Mouse (Mus musculus) forebrain, embryonic 13.5 days (tissue): ENCODE measurements around the gene Atp6v0c. TPM values are rescaled to one million over a fixed set of nuclear protein-coding genes. Genes with fewer than 3 reads are reported as not detected.

Experiments used
- ATAC-seq: fragments of 200-750 bp; cut with Nextera tagmentation; 2 replicates; pipeline ENCODE4 v1.8.0; 2017
- H3K27ac ChIP-seq: fragments of 300-500 bp; sonication (generic); 2 replicates; pipeline ENCODE4 v1.5.1; 2015; ENCODE audit warnings: inconsistent platforms, mild to moderate bottlenecking, moderate library complexity
- H3K27me3 ChIP-seq: fragments of 300-500 bp; sonication (generic); 2 replicates; pipeline ENCODE4 v1.6.1; 2015; ENCODE audit warnings: mild to moderate bottlenecking, inconsistent platforms
- H3K36me3 ChIP-seq: fragments of 300-500 bp; sonication (generic); 2 replicates; pipeline ENCODE4 v1.6.1; 2015; ENCODE audit warnings: mild to moderate bottlenecking, inconsistent platforms; ENCODE audit not compliant: poor library complexity, severe bottlenecking
- H3K4me1 ChIP-seq: fragments of 300-500 bp; sonication (generic); 2 replicates; pipeline ENCODE4 v1.6.1; 2015; ENCODE audit warnings: inconsistent platforms
- H3K4me2 ChIP-seq: fragments of 300-500 bp; sonication (generic); 2 replicates; pipeline ENCODE4 v1.6.1; 2015; ENCODE audit warnings: inconsistent platforms, mild to moderate bottlenecking, moderate library complexity
- H3K4me3 ChIP-seq: fragments of 300-500 bp; sonication (generic); 2 replicates; pipeline ENCODE4 v1.5.1; 2015; ENCODE audit warnings: mild to moderate bottlenecking, inconsistent platforms
- H3K9ac ChIP-seq: fragments of 300-500 bp; sonication (generic); 2 replicates; pipeline ENCODE4 v1.6.1; 2015; ENCODE audit warnings: mild to moderate bottlenecking, inconsistent platforms
- H3K9me3 ChIP-seq: fragments of 300-500 bp; sonication (generic); replicated peaks from 2 replicates; pipeline ENCODE4 v1.6.1; 2016; ENCODE audit warnings: inconsistent platforms
- WGBS: fragments of 180-500 bp; shearing (Covaris S2); methylation state at CpG from one replicate; pipeline ENCODE4 v1.1.7; 2015; 5-methylcytosine and 5-hydroxymethylcytosine counted together
- polyA plus RNA-seq: library from polyadenylated mRNA; unstranded; fragments of >200 nt; fragmentation: Nextera tagmentation; extraction: Ambion mirVana; gene quantifications from 2 replicates; pipeline ENCODE4 v1.2.1, GENCODE M21; 2015

The Atp6v0c gene
- polyA plus RNA-seq = 602 and 648 TPM in 2 replicates

DNA sequence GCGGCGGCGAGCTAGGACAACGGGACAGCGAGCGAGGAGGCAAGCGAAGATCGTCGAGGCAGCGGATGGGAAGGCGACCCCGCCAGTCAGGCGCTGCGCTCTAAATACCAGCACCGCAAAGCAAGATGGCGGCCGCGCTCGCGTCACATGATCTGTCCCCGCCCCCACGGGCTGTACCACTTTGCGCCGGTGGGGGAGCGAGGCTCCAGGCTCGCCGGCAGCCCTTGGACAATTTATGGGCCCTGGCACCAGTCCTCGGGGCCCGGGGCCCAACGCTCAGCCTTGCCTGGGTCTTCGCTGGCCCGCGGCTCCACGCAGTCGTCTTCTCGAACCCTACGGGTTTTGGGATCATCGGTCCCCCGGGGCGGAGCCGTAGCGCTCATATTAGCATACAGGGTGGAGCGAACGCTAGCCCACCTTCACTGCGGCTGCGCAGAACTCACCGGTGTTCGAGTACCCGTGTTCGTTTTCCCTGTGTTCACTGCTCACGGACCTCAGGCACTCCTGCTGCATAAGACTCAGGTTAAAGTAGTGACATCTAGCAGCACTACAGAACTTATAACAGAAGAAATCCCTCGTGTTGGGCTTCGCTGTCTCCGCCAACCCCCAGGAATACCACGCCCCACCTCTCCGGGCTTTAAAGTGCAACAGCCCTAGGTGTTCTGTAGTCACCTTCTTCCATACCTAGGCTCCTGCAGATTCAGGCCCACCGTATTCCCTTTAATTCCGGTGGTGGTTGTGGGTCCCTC is at the start of gene Atp6v0c:
Atp6v0c (minus strand) TSS at position 386 of the 749 bp plus-strand sequence.
- H3K27me3 ChIP-seq = no peaks in the 10 kb centered on the region
- peak within 1 kb of the TSS; percentile 91 for H3K9ac ChIP-seq
- peaks cover 29% of the 10 kb centered on the region for H3K36me3 ChIP-seq
- H3K27ac ChIP-seq = peak within 1 kb of the TSS; percentile 97
- WGBS = under 1% methylated on average over 58 of the region's 58 CpGs
- peak within 1 kb of the TSS; percentile 91 for H3K4me3 ChIP-seq
- H3K4me1 ChIP-seq = peaks cover 29% of the 10 kb centered on the region
- peak; percentile 92 for ATAC-seq
- H3K4me2 ChIP-seq = peak within 1 kb of the TSS; percentile 93
- H3K9me3 ChIP-seq = no peaks in the 10 kb centered on the region

DNA sequence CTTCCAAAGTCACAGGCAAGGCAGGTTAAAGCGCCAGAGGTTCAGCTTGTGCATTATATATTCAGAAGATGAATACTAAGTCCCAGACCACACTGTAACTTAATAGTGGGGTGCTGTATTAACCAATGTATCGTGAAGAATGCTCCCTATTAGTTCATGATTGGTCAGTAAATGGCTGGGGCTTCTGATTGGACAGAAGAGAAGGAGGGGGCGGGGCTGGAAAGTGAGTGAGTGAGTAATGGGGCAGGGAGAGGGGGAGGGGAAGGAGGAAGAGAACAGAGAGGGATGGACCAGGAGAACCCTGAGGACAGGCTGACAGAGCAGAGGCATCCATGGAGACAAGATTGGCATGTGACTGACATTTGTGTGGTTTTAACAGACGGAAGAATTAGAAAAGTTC is 47.3 kb upstream of the Atp6v0c start:
- Histone ChIP-seq H3K4me2 (no peak overlapping the region), H3K4me3 (no peak overlapping the region), H3K27ac (no peak overlapping the region), H3K27me3 (no peaks in the 10 kb centered on the region), H3K9me3 (no peaks in the 10 kb centered on the region), H3K4me1 (peaks cover 24% of the 10 kb centered on the region), H3K9ac (no peak overlapping the region), H3K36me3 (peaks cover 40% of the 10 kb centered on the region)
- no peak for ATAC-seq
- WGBS = 65% methylated on average over 4 of the region's 4 CpGs

DNA sequence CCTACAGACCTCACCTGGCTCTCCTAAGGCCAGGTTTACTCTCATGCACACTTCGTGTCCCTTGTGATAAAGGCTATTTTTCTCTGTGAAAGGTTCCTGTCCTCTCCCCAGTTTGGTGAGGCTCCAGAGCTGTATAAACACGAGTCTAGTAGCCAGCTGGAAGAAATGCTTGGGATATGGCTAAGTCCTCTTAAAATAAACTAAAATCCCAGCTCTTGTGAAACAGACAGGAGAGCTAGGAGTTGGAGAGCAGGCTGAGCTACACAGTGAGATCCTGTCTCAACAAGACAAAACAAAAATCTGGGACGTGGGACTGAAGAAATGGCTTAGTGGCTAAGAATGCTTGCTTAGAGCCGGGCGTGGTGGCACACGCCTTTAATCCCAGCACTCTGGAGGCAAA is 43.7 kb upstream of the Atp6v0c start:
- Histone ChIP-seq H3K4me2 (no peak overlapping the region), H3K27ac (no peak overlapping the region), H3K9ac (no peak overlapping the region), H3K4me1 (peaks cover 40% of the 10 kb centered on the region), H3K36me3 (peaks cover 34% of the 10 kb centered on the region), H3K27me3 (peaks cover 17% of the 10 kb centered on the region), H3K9me3 (no peaks in the 10 kb centered on the region), H3K4me3 (no peak overlapping the region)
- ATAC-seq = no peak
- 79% methylated on average over 6 of the region's 6 CpGs for WGBS

DNA sequence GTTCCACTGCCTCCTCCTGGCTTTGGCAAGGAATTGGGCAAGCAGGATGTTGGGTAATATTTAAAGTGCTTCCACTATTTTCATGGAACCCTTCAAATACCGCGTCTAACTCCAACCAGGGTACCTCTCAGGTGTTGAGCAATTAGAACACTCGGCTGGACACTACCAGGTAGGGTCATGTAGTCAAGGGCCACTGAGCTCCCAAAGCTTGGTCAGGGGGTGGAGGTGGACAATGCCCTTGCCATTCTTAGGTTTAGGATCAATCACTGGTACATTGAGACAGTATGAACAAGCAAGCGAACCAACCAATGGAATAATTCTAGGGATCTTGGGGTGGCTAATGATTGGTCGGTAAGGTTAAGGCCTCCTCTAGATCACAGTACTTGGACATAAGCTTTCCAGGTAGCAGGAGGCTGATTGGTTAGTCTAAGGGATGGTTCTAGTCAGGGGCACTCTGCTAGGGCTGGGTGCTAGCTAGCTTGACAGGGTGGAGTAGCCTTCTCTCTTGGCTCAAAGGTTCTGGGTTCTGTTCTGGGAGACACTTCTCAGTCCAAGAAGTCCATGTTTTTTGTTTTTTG is 43.0 kb upstream of the Atp6v0c start:
- peaks cover 24% of the 10 kb centered on the region for H3K27me3 ChIP-seq
- no peak overlapping the region for H3K27ac ChIP-seq
- H3K4me2 ChIP-seq = peak overlapping the region; percentile 97
- H3K36me3 ChIP-seq = peaks cover 27% of the 10 kb centered on the region
- H3K9me3 ChIP-seq = no peaks in the 10 kb centered on the region
- no peak overlapping the region for H3K9ac ChIP-seq
- no peak; the same call in 1 of the 2 replicates for ATAC-seq
- H3K4me3 ChIP-seq = peak overlapping the region; percentile 52
- 23% methylated on average over 5 of the region's 5 CpGs for WGBS
- H3K4me1 ChIP-seq = peaks cover 47% of the 10 kb centered on the region

DNA sequence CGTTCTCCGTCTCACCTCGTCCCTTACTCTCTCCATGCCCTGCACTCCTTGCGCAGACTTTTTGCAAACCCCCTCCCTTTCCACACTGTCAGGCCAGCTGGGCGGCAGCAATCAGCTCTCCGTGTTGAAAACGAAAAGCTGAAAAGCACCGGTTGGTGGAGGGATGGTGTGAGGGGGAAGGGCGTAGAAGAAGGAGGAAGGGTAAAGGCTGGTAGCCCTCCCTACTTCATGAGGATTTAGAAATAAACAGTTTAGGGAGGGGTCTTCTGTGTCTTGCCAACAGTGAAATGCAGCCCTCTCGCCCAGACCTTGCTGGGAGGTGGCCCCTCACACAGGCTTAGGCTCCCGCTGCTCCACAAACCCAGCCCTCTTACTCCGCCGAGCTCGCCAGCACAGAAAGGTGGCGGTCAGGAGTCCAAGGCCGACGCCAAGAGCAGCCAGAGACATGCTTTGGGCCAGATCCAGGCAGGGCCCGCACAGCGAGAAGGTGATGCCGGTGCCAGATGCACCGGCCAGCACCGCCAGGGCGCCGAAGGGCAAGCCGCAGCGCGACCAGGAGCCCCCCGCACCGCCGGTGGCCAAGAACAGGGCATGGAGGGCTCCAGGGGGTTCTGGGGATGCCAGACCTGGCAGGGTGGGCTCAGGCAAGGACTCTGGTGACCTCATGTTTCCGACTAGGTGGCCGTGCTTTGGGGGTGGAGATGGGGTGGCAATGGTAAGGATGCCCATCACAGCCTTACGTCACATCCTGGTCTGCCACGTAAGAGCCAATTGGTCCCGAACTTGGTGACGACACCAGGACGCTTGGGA is 42.3 kb upstream of the Atp6v0c start:
- peak overlapping the region; percentile 82 for H3K9ac ChIP-seq
- peak overlapping the region; percentile 52 for H3K4me3 ChIP-seq
- H3K4me1 ChIP-seq = peaks cover 53% of the 10 kb centered on the region
- peak overlapping the region; percentile 68 for H3K27ac ChIP-seq
- peaks cover 22% of the 10 kb centered on the region for H3K36me3 ChIP-seq
- H3K4me2 ChIP-seq = peak overlapping the region; percentile 97
- WGBS = 1% methylated on average over 37 of the region's 37 CpGs
- H3K9me3 ChIP-seq = no peaks in the 10 kb centered on the region
- H3K27me3 ChIP-seq = peaks cover 31% of the 10 kb centered on the region
- peak; percentile 67 for ATAC-seq

GRCm38 (mm10) chr17:24210591-24210990 is 41.1 kb upstream of the Atp6v0c start:
- ATAC-seq = no peak
- Histone ChIP-seq H3K4me2 (0 out of 2 replicates have a peak overlapping the region, but pooled peaks have one; percentile 97), H3K27me3 (peaks cover 33% of the 10 kb centered on the region), H3K4me1 (peaks cover 66% of the 10 kb centered on the region), H3K36me3 (peaks cover 10% of the 10 kb centered on the region), H3K9ac (no peak overlapping the region), H3K9me3 (no peaks in the 10 kb centered on the region), H3K4me3 (no peak overlapping the region), H3K27ac (no peak overlapping the region)
- 89% methylated on average over 3 of the region's 3 CpGs for WGBS

DNA sequence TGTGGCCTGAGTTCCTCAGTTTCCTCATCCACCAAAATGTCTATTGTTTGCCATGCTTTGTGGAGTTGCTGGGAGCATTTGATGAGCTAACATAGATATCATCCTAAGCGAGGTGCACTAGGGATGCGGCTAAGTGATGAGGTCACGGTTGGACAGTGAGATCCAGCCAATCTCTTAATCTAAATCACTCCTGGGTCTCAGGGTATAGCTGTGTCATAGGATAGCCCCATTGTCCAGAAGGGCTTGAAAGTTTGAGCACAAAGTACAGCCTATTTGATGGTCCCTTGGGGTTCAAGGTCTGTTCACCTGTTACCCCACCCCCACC is 40.4 kb upstream of the Atp6v0c start:
- WGBS = 83% methylated on average over 3 of the region's 3 CpGs
- ATAC-seq = no peak
- no peaks in the 10 kb centered on the region for H3K9me3 ChIP-seq
- peak overlapping the region; percentile 60; the same call in 1 of the 2 replicates for H3K27ac ChIP-seq
- 0 out of 2 replicates have a peak overlapping the region, but pooled peaks have one; percentile 82 for H3K9ac ChIP-seq
- H3K4me3 ChIP-seq = 0 out of 2 replicates have a peak overlapping the region, but pooled peaks have one; percentile 51
- peaks cover 3% of the 10 kb centered on the region; the same call in 1 of the 2 replicates for H3K36me3 ChIP-seq
- peaks cover 33% of the 10 kb centered on the region for H3K27me3 ChIP-seq
- peak overlapping the region; percentile 94 for H3K4me2 ChIP-seq
- H3K4me1 ChIP-seq = peaks cover 68% of the 10 kb centered on the region

DNA sequence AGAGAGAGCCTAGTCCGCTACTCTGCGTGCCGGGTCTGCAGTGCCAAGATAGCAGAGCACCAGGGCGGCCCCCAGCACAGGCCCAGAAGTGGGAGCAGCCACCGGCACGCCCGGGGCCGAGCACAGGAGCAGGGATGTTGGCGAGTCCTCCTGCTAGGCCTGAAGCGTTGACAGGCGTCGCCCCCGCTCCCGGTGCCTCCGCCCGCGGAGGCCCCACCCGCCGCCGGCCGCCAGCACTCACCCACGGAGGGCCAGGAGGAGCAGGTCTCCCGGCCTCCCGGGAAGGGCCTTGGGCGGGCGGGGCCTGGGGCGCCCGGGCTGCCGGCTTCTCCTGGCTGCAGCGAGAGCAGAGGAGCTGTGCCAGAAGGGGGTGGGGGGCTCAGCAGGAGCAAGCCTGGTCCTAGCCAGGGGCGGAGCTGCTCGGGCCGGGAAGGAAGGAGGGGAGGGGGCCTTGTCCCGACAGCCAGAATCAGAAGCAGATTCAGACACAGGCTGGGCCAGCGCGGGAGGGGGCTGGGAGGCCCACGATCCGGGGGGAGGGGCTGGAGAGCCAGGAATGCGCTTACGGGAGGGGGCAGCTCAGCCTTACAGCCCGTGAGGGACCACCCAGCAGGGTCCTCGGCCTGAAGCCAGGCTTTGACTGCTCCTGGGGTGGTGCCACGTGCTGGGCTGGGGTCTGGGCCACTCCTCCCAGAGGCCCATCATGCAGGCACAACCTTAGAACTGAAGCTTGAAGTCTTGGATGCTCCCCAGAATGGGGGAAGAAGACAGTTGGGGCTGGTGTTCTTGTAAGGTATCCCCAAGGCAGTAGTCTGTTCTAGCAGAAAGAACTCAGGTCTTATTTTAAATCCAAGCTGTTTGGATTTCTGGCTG is 39.8 kb upstream of the Atp6v0c start, which contains the start of gene Ntn3:
Ntn3 (minus strand) TSS at position 489 of the 873 bp plus-strand sequence.
- peak within 1 kb of the TSS; percentile 60 for H3K27ac ChIP-seq
- peaks cover 74% of the 10 kb centered on the region for H3K4me1 ChIP-seq
- H3K9ac ChIP-seq = peak within 1 kb of the TSS; percentile 82
- ATAC-seq = peak; percentile 31
- H3K36me3 ChIP-seq = no peaks in the 10 kb centered on the region
- under 1% methylated on average over 36 of the region's 43 CpGs for WGBS
- peaks cover 33% of the 10 kb centered on the region for H3K27me3 ChIP-seq
- H3K4me2 ChIP-seq = peak within 1 kb of the TSS; percentile 94
- H3K4me3 ChIP-seq = peak within 1 kb of the TSS; percentile 51
- H3K9me3 ChIP-seq = no peaks in the 10 kb centered on the region

DNA sequence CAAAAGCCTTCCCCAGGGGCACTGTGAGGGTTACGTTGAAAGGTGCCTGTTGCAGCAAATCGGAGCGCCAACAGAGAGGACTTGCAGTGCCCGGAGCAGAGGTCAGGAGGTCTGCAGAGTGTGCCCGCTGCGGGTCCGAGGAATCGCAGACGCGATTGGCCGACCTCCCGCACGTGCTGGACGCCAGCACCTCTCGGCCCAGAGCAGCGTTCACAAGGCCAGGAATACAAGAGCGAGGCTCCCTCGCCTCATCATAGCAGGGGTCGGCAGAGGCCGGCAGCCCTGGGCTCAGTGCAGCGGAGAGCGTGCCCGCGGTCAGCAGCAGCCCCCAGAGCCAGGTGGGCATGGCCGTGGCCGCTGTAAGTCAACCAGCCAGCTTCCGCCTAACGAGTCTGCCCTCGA is 39.1 kb upstream of the Atp6v0c start:
- peak overlapping the region; percentile 94 for H3K4me2 ChIP-seq
- no peaks in the 10 kb centered on the region for H3K36me3 ChIP-seq
- no peaks in the 10 kb centered on the region for H3K9me3 ChIP-seq
- peak overlapping the region; percentile 51 for H3K4me3 ChIP-seq
- H3K27ac ChIP-seq = peak overlapping the region; percentile 60
- H3K27me3 ChIP-seq = peaks cover 33% of the 10 kb centered on the region
- no peak for ATAC-seq
- H3K4me1 ChIP-seq = peaks cover 80% of the 10 kb centered on the region
- 4% methylated on average over 29 of the region's 29 CpGs for WGBS
- H3K9ac ChIP-seq = peak overlapping the region; percentile 82

DNA sequence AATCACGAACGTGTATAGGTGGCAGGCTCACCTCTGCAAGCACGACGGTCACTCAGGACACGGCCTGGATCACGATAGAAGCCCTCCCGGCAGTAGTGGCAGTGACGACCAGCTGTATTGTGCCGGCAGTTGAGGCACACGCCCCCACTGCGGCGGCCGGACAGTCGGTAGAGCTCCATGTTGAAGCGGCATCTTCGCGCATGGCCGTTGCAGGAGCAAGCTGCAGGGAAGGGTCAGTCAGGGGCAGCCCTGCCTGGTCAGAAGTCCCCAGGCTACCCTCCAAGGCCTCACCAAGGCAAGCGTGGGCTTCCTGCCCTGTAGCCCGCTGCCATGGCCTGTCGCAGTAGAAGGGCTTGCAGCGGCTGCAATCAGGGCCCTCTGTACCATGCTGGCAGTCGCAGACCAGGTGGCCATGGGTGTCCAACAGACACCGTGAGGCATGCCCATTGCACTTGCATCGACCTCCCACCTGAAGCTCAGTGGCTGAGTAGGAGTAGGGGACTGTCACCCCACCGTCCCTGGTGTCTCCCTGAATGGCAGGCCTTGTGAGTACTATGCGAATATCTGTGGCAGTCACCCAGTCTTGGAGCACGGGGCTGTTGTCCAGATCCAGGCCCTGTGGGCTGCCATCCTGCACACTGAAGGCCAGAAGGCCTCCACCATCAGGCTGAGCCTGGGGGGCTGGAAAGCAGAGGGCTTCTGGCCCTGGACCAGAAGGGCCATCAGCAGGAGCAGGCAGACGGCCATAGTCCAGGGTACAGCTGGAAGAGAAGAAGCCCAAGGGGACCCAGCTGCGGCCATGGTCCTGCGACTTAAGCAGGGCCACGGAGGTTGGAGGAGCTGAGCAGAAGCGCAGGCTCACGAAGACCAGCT is 38.5 kb upstream of the Atp6v0c start:
- no peak overlapping the region for H3K27ac ChIP-seq
- peaks cover 85% of the 10 kb centered on the region for H3K4me1 ChIP-seq
- H3K9ac ChIP-seq = peak overlapping the region; percentile 82; the same call in 1 of the 2 replicates
- H3K9me3 ChIP-seq = no peaks in the 10 kb centered on the region
- H3K36me3 ChIP-seq = no peaks in the 10 kb centered on the region
- peak overlapping the region; percentile 51 for H3K4me3 ChIP-seq
- ATAC-seq = no peak
- peak overlapping the region; percentile 94 for H3K4me2 ChIP-seq
- H3K27me3 ChIP-seq = peaks cover 33% of the 10 kb centered on the region
- 57% methylated on average over 34 of the region's 34 CpGs for WGBS
